Mouse (Mus musculus) spleen, adult 2 months (tissue): ENCODE results near the gene Olfr215.

Experiments
- CTCF ChIP-seq: fragments of 200-500 bp; IDR thresholded peaks from 2 replicates; pipeline ENCODE4 v1.5.1; 2011; ENCODE audit warnings: mild to moderate bottlenecking, inconsistent platforms; ENCODE audit not compliant: insufficient read depth, insufficient read length, insufficient replicate concordance; ENCODE audit errors: extremely low read depth
- POLR2A ChIP-seq: fragments of 200-500 bp; IDR thresholded peaks from 2 replicates; pipeline ENCODE4 v1.6.1; 2011; ENCODE audit warnings: low read depth, low read length, inconsistent platforms

GRCm38 (mm10) chr6:116538156-116538555 lies 45.8 kb downstream of the Olfr215 start, which contains the start of gene Olfr213:
- TF ChIP-seq CTCF (no peak), POLR2A (no peak)
